Mouse (Mus musculus) limb, embryonic 11.5 days (tissue): ENCODE results near the gene Phldb1. TPM values are rescaled to one million over a fixed set of nuclear protein-coding genes. Genes with fewer than 3 reads are reported as not detected.

Source experiments
- ATAC-seq: fragments of 200-750 bp; cut with Nextera tagmentation; 2 replicates; pipeline ENCODE4 v1.8.0; 2017; ENCODE audit warnings: low read depth; ENCODE audit not compliant: insufficient number of reproducible peaks, low FRiP score, low TSS enrichment
- DNase-seq: peaks from one replicate; pipeline ENCODE4 v3.0.0-alpha.2; 2015; ENCODE audit warnings: low spot score
- H3K27ac ChIP-seq: fragments of 300-500 bp; sonication (generic); replicated peaks from 2 replicates; pipeline ENCODE4 v1.5.1; 2014; ENCODE audit warnings: low read depth, mild to moderate bottlenecking, low read length
- H3K27me3 ChIP-seq: fragments of 300-500 bp; sonication (generic); 2 replicates; pipeline ENCODE4 v1.6.1; 2014; ENCODE audit warnings: mild to moderate bottlenecking, low read length, mixed read lengths; ENCODE audit not compliant: control insufficient read depth, insufficient read depth
- H3K36me3 ChIP-seq: fragments of 300-500 bp; sonication (generic); 2 replicates; pipeline ENCODE4 v1.6.1; 2014; ENCODE audit warnings: mild to moderate bottlenecking, low read length, moderate library complexity, mixed read lengths; ENCODE audit not compliant: control insufficient read depth, insufficient read depth
- H3K4me1 ChIP-seq: fragments of 300-500 bp; sonication (generic); 2 replicates; pipeline ENCODE4 v1.6.1; 2014; ENCODE audit warnings: low read length, mixed read lengths; ENCODE audit not compliant: control insufficient read depth, insufficient read depth
- H3K4me2 ChIP-seq: fragments of 300-500 bp; sonication (generic); 2 replicates; pipeline ENCODE4 v1.6.1; 2014; ENCODE audit warnings: low read depth, mild to moderate bottlenecking, moderate library complexity; ENCODE audit not compliant: severe bottlenecking
- H3K4me3 ChIP-seq: fragments of 300-500 bp; sonication (generic); 2 replicates; pipeline ENCODE4 v1.5.1; 2014; ENCODE audit warnings: low read depth, low read length
- H3K9ac ChIP-seq: fragments of 300-500 bp; sonication (generic); 2 replicates; pipeline ENCODE4 v1.6.1; 2014; ENCODE audit warnings: mild to moderate bottlenecking, low read length
- H3K9me3 ChIP-seq: fragments of 300-500 bp; sonication (generic); 2 replicates; pipeline ENCODE4 v1.6.1; 2016; ENCODE audit warnings: low read length; ENCODE audit not compliant: control insufficient read depth
- WGBS: fragments of 180-500 bp; shearing (Covaris S2); extraction: QIAGEN DNeasy Blood & Tissue Kit; methylation state at CpG from one replicate; pipeline ENCODE4 v1.1.7; 2014; 5-methylcytosine and 5-hydroxymethylcytosine counted together
- polyA plus RNA-seq: library from polyadenylated mRNA; unstranded; fragments of >200 nt; fragmentation: Nextera tagmentation; extraction: Ambion mirVana; gene quantifications from 2 replicates; pipeline ENCODE4 v1.2.1, GENCODE M21; 2014

The Phldb1 gene
- polyA plus RNA-seq, 1 experiment from 2014 or later = 41.6 TPM

GRCm38 (mm10) chr9:44691671-44692520 lies 43.1 kb downstream of the Phldb1 start:
- Histone ChIP-seq H3K27ac (no peak overlapping the region), H3K4me2 (no peak overlapping the region), H3K36me3 (peaks cover 15% of the 10 kb centered on the region; the same call in 1 of the 2 replicates), H3K4me1 (no peaks in the 10 kb centered on the region), H3K27me3 (no peaks in the 10 kb centered on the region), H3K9me3 (no peaks in the 10 kb centered on the region), H3K4me3 (no peak overlapping the region), H3K9ac (no peak overlapping the region)
- DNase-seq (no peak), ATAC-seq (no peak)
- WGBS = 79% methylated on average over 21 of the region's 21 CpGs

GRCm38 (mm10) chr9:44690641-44691040 lies 44.4 kb downstream of the Phldb1 start:
- Histone ChIP-seq H3K4me1 (no peaks in the 10 kb centered on the region), H3K9ac (no peak overlapping the region), H3K4me3 (no peak overlapping the region), H3K36me3 (peaks cover 15% of the 10 kb centered on the region; the same call in 1 of the 2 replicates), H3K4me2 (no peak overlapping the region), H3K27me3 (no peaks in the 10 kb centered on the region), H3K27ac (no peak overlapping the region), H3K9me3 (no peaks in the 10 kb centered on the region)
- ATAC-seq (no peak), DNase-seq (no peak)
- 42% methylated on average over 7 of the region's 7 CpGs for WGBS

GRCm38 (mm10) chr9:44688013-44688412 lies 47.0 kb downstream of the Phldb1 start:
- no peak for ATAC-seq
- Histone ChIP-seq H3K4me3 (no peak overlapping the region), H3K4me2 (no peak overlapping the region), H3K9ac (no peak overlapping the region), H3K4me1 (no peaks in the 10 kb centered on the region), H3K9me3 (no peaks in the 10 kb centered on the region), H3K27ac (no peak overlapping the region), H3K36me3 (peaks cover 15% of the 10 kb centered on the region; the same call in 1 of the 2 replicates), H3K27me3 (no peaks in the 10 kb centered on the region)
- WGBS = 68% methylated on average over 9 of the region's 9 CpGs
- no peak for DNase-seq

- WGBS = 69% methylated on average over 5 of the region's 5 CpGs
- no peak overlapping the region for H3K9ac ChIP-seq
- no peak for ATAC-seq
- H3K9me3 ChIP-seq = no peaks in the 10 kb centered on the region
- H3K4me3 ChIP-seq = no peak overlapping the region
- peaks cover 11% of the 10 kb centered on the region; the same call in 1 of the 2 replicates for H3K36me3 ChIP-seq
- no peaks in the 10 kb centered on the region for H3K4me1 ChIP-seq
- H3K27me3 ChIP-seq = no peaks in the 10 kb centered on the region
- H3K27ac ChIP-seq = no peak overlapping the region
- H3K4me2 ChIP-seq = no peak overlapping the region
- DNase-seq = no peak
These were observed 48.4 kb downstream of the Phldb1 start for GRCm38 (mm10) chr9:44686638-44687037.

GRCm38 (mm10) chr9:44685346-44686330 lies 49.4 kb downstream of the Phldb1 start:
- 41% methylated on average over 14 of the region's 14 CpGs for WGBS
- H3K9ac ChIP-seq = no peak overlapping the region
- peaks cover 9% of the 10 kb centered on the region; the same call in 1 of the 2 replicates for H3K36me3 ChIP-seq
- no peaks in the 10 kb centered on the region for H3K27me3 ChIP-seq
- ATAC-seq = peak; percentile 62; the same call in 1 of the 2 replicates
- no peaks in the 10 kb centered on the region for H3K9me3 ChIP-seq
- H3K4me1 ChIP-seq = no peaks in the 10 kb centered on the region
- H3K4me2 ChIP-seq = no peak overlapping the region
- DNase-seq = peak; percentile 87
- H3K4me3 ChIP-seq = no peak overlapping the region
- H3K27ac ChIP-seq = no peak overlapping the region

- no peak overlapping the region for H3K27ac ChIP-seq
- H3K27me3 ChIP-seq = no peaks in the 10 kb centered on the region
- DNase-seq (no peak), ATAC-seq (no peak)
- H3K9me3 ChIP-seq = no peaks in the 10 kb centered on the region
- 0 out of 2 replicates have a peak, but pooled peaks cover under 1% of the 10 kb centered on the region for H3K36me3 ChIP-seq
- WGBS = 89% methylated on average over 8 of the region's 8 CpGs
- no peak overlapping the region for H3K4me2 ChIP-seq
- no peak overlapping the region for H3K4me3 ChIP-seq
- H3K4me1 ChIP-seq = no peaks in the 10 kb centered on the region
- no peak overlapping the region for H3K9ac ChIP-seq
These were observed 52.0 kb downstream of the Phldb1 start for GRCm38 (mm10) chr9:44683046-44683445.

- Histone ChIP-seq H3K9me3 (no peaks in the 10 kb centered on the region), H3K9ac (no peak overlapping the region), H3K27ac (no peak overlapping the region), H3K36me3 (no peaks in the 10 kb centered on the region), H3K4me2 (no peak overlapping the region), H3K4me1 (no peaks in the 10 kb centered on the region), H3K4me3 (no peak overlapping the region), H3K27me3 (no peaks in the 10 kb centered on the region)
- no peak for ATAC-seq
- WGBS = 71% methylated on average over 5 of the region's 5 CpGs
- no peak for DNase-seq
These were observed 55.4 kb downstream of the Phldb1 start for GRCm38 (mm10) chr9:44679565-44679964.

- DNase-seq (no peak), ATAC-seq (no peak)
- 84% methylated on average over 2 of the region's 2 CpGs for WGBS
- no peaks in the 10 kb centered on the region for H3K4me1 ChIP-seq
- H3K36me3 ChIP-seq = no peaks in the 10 kb centered on the region
- H3K9me3 ChIP-seq = no peaks in the 10 kb centered on the region
- H3K9ac ChIP-seq = no peak overlapping the region
- no peak overlapping the region for H3K4me3 ChIP-seq
- no peaks in the 10 kb centered on the region for H3K27me3 ChIP-seq
- H3K4me2 ChIP-seq = no peak overlapping the region
- no peak overlapping the region for H3K27ac ChIP-seq
These were observed 56.6 kb downstream of the Phldb1 start for GRCm38 (mm10) chr9:44678288-44678871.
